Mouse (Mus musculus) small intestine, adult 2 months (tissue): ENCODE results near the gene Gm42742.

ENCODE experiments used
- CTCF ChIP-seq: fragments of 200-500 bp; IDR thresholded peaks from 2 replicates; pipeline ENCODE4 v1.5.1; 2012; ENCODE audit warnings: low read depth, mild to moderate bottlenecking, control low read depth, inconsistent platforms, low read length, moderate library complexity, mixed read lengths; ENCODE audit not compliant: insufficient replicate concordance, insufficient read length; ENCODE audit errors: extremely low read depth
- POLR2A ChIP-seq: fragments of 200-500 bp; IDR thresholded peaks from 2 replicates; pipeline ENCODE4 v1.6.1; 2012; ENCODE audit warnings: low read depth, mild to moderate bottlenecking, control low read depth, inconsistent platforms, low read length, moderate library complexity

- TF ChIP-seq CTCF (no peak), POLR2A (no peak)
Observed at GRCm38 (mm10) chr7:126975893-126975949, 45.2 kb downstream of the Gm42742 start, which contains the start of gene Cdipt.
